Mouse (Mus musculus) ovary, adult 18-20 months (tissue): ENCODE measurements at regions not wholly inside any gene's neighbourhood (a gene's known extent, or its start where the extent isn't known, plus 50 kb on each side); places are given as distances from the start of the nearest gene placed in this dataset.

Experiments
- DNase-seq: peaks from one replicate; pipeline ENCODE4 v3.0.0; 2022; ENCODE audit warnings: low spot score, mixed read lengths

DNA sequence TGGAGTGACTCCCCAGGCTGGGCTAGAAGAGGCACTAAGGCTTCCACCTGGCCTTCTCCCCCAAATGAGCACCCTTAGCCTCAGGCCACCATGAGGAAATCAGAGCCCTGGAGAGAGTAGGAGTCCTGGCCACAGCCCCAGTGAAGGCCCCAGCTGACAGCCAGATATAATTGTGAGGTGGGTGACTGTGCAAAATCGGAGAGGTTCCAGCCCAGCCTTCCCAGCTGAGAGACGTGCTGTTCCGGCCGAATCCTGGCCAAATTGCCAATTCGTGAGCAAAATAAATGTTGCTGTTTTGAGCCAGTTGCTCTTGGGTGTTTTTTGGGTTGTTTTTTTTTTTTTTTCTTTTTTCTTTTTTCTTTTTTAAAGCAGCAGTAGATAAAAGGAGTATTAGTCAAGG is 169.9 kb upstream of the Il12b start:
- DNase-seq = no peak

DNA sequence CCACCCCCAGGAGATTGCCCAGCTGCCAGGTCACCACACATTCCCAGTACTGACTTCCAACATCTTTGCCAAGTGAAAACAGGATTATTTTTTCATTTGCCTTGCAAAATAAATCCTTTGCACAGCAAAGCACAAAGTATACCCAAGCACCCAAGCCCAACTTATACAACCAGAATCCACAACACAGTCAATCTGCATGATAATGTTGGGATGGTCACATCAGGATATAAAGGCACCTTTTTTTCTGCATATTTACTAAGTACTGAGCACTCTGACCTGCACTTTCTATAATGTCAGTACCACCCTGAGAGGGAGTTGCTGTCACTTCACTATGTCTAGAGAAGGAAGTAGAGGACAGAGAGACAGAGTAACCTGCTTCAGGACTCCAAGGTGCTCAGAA is 164.4 kb upstream of the Il12b start:
- DNase-seq = no peak

DNA sequence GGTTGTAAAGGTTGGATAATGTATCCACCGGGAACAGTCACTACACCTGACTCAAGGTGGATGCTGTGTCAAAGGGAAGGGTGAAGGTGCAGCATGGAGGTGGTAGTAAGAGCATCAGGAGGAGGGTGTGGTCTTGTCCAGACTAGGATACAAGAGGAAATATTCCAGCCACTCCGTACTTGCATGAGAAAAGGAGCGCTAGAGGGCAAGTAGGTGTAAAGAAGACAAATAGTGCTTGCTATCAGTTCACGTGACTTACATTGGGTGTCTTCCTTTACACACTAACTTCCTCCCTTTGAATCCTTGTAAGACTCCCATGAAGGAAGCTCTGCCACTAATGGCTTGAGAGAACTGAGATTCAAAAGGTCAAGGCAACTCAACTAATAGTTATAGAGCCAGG is 161.8 kb upstream of the Il12b start:
- no peak for DNase-seq

DNA sequence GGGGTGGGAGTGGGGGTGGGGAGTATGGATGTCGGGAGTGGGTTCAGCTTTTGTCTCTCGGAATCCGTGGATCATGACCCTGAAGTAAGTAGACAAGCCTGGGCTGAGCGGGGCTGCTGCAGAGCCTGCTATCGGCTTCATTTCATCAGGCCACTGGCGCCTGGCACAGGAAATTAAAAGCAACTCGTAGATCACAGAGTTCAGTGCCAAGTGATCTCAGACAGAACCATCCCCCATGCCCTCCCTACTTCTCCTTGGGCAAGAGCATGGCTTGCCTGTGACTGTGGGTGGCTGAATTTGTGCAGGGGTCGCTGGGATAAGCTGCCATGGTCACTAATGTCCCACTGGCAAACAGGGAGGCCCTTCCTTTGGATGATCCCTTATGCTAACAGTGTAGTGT is 161.3 kb upstream of the Il12b start:
- DNase-seq = peak; percentile 50

DNA sequence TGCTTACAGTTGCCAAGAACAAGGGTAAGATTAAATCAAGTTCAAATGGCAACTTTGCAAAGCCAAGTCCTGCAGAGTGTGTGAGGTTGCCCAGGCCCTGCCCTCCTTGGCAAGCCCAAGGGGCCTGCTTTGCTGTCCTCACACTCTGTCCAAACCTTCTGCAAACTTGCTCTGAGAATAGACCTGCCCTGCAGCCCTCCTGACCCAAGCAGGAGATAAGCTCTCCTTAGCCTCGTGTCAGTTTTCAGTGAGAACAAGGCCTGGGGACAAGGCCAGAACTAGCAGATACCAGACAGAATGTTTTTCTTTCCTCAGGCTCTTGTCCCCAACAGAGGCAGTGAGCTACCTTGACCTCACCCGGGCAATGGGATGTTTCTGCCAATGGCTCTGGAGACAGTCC is 156.7 kb upstream of the Il12b start:
- peak; percentile 81 for DNase-seq

DNA sequence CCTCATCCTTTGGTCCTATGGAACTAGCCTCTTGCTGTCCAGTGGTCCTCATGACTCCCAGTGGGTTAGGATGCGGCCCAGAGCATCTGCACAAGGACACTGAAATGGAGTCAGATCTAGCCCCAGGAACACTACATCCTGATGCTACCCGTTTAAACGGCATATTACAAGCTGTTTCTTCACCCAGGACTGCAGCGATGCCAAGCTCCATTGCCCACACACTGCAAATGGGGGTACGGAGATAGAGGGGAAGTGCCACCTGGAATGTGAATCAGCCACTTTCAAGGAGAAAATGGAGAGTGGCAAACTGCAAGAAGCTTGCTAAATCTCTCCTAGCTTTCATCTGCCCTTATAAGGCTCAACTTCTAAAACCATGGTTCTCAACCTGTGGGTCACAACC is 148.0 kb upstream of the Il12b start:
- DNase-seq = no peak

DNA sequence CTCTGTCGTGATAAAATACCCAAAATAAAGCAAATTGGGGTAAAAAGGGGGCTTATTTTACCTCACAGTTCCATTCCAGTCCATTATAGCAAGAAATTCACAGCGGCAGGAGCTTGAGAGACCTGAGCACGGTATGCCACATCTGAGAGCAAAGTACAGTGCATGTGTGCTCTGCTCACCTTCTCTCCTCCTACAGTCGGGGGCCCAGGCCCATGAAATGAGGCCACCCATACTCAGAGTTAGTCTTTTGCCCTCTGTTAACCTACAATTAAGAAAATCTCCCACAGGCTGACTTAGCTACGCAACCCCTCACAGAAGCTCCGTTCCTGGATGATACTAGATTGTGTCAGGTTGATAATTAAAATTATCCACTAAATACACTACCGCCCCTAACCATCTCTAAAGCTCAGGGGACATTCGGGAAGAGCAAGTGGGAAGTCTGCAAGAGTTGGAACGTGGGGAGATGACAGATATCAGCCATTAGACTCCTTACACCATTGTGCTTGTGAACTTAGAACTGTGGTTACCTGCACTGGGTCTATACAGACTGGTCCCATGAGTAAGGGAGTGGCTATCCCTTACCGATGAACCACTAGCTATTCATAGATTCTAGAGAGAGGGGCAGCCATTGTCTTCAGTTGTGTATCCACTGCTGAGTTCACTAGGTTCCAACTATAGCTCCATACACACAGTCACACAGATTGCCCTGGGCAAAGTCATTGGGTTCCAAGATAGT is 139.3 kb upstream of the Il12b start:
- no peak for DNase-seq

DNA sequence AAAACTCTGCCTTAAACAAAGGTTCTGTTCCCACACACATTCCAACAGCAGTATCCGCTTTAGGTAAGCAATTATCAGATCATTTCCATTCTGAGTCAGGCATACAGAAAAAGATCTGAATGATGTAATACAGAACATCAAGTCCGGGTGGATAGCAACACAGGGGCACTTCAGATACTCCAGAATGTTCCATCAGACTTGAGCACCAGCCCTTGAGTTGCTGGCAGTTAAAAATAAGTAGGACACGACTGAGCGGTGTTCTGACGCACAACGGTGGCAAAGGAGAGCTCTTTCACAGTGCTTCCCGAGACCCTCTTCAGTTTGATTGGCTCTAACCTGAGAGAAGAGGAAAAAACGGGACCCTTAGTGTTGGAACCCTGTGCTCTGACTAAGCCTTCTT is 138.2 kb upstream of the Il12b start:
- no peak for DNase-seq

DNA sequence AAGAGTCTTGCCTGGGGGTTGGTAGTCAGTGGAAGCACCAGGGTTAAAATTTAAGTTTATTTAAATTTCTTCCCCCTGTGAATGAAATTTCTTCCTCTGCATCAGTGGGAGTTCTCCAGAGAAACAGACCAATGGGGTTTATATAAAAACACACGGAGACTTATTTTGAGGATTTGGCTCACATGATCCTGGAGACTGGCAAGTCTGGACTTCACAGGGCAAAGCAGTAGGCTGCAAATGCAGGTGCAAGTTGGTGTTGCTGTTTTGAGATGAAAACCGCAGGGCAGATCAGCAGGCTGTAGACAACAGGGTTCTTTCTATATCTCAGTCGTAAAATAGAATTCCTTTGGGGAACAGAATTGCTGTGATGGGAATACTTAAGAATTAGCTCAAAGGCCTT is 137.3 kb upstream of the Il12b start:
- no peak for DNase-seq

DNA sequence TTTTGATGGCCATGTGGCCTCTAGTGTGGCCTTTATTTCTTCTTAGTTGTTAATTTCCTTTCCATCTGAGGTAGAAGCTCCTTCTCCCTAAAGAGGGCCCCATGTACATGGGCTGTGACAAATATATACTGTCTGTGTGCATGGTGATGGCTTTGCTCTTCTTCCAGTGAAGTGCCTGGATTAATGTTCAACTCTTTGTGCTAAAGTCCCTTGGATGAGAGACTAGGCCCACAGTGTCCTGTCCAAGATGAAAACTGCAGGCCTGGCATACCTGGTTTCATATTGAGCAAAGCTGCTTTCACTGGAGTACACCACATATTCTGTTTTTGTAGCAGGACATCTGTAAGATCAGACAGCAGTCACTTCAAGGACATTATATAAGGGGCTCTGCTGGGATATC is 127.6 kb upstream of the Il12b start:
- no peak for DNase-seq

DNA sequence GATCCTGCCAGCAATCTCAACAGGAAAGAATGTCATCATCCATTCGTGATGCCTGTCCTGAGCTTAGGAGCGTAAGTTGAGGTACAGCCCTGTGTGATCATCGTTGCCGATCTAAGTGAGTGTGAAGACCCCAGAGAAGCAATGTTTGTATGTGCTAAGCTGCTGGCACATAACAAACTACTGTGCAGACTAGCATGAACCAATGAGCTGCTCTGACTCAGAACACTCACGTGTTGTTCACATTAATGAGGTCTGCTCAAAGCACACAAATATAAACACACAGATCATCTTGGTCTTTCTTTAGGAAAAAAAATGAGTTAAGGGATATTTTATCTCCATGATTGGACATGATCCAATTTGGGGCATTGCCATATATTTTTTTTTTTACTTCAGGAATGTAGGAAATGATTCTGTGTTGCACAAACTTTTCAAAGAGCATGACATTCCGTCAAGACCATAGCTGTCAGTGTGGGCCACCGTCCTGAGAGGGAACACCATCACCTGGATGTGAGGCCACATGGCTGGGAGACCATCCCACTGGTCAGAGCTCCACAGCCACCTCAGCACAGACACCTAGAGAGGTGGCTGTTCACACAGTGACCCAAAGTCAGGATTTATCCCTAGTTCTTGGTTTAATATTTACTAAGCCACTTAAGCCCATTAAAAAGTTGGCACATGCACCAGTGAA is 121.2 kb upstream of the Il12b start:
- no peak for DNase-seq

DNA sequence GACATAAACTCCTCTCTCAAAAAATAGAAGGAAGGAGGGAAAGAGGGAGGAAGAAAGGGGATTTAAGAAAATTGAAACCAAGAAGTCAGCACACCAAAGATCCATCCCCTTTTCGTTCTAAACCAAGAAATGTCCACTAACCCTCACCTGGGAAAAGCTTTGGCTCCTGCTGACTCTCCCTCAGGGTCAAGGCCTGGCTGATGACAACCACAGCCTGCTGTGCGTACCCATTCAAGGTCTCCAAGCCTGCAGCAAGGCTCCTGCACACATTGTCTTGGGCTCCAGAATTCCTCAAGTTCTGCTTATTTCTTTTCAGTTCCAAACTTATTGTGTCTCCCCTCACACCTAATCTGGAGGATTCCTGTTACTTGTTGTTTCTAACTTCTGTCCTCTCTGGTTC is 113.9 kb upstream of the Il12b start:
- no peak for DNase-seq

DNA sequence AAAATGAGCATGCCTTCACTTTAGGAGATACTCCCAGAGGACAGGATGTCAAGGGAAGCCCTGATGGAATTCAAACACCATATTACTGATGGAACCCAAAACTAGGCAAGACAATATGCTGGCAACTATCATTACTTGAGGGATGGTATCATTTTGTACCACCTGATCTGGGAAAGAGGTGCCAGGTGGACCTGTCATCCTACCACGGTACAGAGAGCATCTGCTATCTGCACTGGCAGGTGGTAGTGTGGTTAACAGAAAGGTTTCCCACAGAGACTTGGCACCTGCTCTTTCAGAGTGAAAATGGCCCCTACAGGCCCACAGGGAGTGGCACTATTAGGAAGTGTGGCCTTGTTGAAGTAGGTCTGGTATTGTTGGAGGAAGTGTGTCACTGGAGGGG is 111.0 kb upstream of the Il12b start:
- no peak for DNase-seq

DNA sequence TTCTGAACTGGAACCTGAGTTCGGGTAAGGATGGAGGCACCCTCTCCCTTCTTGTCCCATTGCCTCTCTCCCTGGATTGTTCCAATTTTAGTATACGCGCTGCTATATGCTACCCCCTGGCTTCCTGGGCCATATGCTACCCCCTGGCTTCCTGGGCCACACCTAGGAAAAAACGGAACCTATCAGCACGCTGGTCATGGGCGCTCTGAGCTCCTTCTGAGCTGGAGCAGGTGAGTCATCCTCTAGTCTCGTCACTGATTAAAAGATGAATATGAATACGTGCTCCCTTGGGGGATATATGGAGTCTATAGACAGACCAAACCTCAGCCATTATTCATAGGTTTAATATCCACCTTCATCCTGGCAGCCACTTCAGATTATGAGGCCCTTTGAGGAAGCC is 96.1 kb upstream of the Il12b start:
- DNase-seq = no peak

DNA sequence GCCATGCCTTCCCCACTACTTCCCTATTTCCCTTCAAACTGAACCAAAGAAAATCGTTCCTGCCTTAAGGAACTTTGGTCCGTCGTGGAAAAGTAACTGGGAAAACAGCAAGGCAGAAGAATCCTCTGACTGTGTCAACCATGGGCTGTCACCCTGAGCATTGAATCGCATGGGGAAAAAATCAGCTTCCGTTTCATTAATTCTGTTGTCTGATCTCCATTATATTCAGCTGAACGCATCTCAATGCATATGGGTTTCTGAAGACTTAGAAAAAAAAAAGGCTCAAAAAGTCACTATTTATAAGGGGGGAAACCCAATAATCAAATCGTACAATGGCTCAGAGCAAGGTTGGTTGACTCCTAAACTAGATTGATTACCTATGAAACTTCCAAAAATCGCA is 83.8 kb upstream of the Il12b start:
- DNase-seq = no peak

DNA sequence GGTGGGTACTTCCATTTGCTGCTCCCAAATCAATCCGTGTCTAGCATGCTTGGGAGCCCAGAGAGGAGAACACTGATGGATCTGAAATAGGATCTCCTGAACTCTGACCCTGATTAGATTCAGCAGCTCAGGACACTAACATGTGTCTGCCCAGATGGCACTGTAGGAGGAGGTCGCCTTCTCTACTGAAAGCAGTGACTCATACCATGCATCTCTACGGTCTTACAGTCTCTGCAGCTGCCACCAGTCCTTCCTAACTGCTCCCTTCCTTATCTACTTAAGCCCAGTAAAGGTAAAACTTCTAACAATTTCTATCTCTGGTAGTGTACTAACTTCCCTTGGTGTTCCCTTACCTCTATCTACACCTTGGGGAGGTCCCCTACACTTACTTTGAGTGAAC is 80.7 kb upstream of the Il12b start:
- DNase-seq = no peak

DNA sequence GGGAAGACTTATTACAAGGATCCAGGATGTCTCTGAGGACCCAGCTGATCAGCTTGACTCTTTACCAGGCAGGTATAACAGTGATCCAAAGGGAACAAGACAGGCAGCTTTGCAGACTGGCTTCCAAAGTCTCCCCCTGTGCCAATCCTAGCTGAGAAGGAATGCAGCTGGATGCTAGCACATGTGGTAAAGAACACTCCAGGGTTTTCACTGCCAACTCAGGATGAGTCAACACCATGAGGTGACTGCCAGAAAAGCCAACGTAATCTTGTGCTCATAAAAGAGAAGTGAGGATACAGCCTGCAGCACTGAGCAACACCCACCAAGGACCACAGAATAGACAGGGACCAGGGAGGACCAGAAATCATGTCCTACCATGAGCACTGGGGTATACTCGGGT is 76.5 kb upstream of the Il12b start:
- DNase-seq = peak; percentile 18

DNA sequence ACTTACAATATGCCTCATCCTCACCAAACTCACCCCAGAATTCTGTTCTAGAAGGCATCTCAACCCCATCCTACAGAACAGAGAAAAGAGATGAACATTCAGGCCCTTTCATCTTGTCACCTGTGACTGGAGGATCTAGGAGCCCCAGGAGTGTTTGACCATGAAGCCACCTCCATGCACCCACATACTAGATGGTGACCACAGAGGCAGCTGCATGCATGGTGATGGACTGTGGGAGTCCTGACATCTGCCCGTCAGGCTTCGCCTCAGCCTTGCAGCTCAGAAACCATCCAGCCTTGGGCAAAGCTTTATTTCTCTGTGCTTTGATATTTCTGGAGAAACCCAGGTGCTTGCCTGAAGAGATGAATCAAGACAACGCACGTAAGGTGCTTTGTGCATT is 74.8 kb upstream of the Il12b start:
- DNase-seq = no peak

DNA sequence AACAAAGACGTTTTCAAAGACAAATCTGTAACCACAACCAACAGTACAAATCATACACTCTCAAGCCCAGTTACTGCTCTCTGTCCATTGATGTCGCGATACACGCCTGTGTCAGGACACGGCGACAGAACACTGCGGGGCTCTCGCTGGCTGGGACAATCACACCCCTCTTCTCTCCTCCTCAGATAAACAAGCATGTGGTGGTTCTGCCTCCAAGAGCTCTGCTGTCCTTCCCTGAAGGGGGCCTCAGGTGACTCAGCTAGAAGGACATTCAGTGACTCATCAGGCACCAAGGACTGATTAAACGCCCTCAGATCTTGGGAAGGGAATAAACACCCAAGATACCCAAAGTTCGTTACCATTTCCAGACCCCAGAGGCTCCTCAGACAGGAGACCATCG is 74.3 kb upstream of the Il12b start:
- DNase-seq = peak; percentile 15

DNA sequence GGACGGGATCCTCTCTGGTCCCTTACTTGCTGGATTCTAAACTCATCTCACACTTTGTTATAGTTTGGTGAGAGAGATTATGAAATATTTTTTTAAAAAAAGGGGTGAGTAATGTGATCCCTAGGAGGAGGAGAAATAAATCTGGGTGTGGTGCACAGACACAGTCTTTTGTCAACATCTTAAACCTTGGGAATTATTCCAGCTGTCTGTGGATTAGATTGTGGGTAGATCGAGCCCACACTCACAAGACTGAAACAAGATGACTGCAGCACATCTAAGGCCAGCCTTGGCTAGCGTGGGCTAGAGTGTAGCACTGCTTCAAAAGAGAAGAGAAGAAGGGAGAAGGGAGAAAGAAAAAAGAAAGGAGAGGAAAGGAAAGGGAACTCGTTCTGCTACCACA is 70.4 kb upstream of the Il12b start:
- no peak for DNase-seq

DNA sequence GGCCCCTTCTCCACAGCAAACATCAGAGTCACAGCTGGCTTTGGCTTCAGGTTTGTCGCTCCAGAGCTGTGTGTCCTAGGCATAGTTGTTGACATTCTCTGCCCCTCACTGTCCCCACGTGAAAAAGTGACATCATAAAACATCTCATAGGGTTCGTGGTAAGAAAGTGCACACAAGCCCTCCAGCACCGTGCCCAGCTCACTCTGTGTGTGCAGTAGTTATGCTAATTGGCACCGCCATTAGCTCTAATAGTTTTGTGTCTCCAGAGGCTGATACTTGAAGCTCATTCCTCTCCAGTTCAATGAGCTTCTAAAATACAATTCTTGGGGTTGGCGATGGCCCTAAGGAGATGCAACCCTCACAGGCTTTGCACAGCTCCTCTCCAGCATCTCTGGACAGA is 69.4 kb upstream of the Il12b start:
- no peak for DNase-seq

DNA sequence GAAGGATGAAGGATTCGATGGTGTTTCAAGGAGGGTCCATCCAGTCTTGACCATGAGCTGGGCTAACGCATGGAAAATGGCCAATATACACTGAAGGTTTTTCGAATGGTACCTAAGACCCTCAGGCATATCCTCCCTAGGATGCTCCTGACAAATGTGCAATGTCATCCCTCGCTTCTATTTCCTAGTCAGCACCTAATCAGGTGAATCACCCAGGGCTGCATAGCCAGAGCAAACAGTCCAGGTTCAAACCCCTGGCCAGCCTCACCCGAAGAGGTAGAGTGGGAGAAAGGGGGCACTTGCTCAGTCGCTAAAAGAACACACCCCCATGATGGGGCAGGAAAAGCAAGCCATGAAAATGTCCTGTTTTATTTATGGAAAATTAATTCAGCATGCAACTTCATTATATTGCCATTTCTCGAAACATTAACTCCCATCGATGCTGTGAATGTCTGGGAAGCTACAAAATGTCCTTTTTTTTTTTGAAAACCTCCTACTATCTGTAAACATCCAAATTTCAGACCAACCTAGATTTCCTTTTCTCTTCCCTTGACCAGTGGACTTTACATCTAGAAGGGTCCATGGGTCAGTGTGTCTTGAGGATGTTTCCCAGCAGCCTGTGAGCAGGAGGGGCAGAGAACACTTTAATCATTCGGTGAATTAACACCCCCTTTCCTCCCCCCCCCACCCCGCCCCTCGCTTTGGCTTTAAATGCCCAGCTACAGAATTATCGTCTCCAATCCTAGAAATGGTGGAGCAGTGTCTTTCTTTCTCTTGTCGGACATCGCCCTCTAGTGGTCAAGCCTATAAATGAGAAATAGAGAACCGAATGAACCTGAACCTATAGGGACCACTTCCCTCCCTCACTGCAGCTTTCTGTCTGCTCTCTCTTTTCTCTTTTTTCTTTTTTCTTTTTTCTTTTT is 68.8 kb upstream of the Il12b start:
- DNase-seq = no peak

DNA sequence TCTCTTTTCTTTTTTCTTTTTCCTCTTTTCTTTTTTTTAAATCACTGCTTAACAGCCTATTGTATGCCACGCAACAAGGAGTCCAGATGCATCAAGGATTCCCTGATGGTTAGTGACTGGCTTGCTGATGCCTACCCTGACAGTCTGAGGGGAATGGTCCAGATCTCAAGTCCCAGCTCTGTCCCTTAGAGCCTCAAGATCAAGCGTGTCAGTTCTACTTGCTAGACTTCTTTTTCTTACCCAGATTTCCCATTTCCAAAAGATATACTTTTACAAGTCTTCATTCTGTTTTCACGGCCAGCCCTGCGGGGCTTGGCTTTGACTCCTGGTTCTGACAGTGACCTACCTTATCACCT is 68.1 kb upstream of the Il12b start:
- DNase-seq = no peak
